In the genomic region with DNA sequence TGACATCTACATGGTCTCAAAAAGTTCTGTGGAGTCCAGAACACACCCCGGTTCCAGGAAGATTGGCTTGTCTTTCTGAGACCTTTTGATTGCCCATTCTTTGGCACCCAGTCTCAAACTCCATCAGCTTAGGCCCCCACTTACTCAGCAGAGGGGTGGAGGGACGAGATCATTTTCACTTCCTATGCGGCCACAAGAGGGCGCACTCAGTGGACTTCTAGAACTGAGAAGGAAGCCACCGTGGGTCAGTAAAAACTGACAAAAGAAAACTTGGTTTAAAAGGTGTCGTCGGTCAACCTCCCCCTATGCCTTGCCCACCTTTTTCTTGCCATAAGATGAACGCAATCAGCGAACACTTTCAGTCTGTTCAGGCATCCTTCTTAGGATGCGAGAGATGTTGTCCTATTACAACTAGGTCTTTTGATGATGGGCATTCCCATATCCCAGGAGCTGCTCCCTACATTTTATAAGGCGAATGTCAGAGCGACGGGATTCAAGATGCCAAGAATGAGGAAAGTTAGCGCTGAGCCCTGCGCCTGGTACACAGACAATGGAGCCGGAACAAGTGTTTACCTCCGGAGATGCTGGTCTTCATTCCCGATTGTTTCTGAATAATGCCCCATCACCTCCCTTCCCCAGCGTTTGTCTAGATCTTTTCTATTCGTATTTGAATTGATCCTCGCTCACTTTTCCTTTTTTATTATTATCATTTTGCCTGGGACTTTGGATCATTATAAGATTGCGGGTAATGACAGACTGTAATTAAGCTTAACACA, we compare ENCODE assay signal across 8 mouse cellular contexts. TPM values are rescaled to one million over a fixed set of nuclear protein-coding genes. Genes with fewer than 3 reads are reported as not detected.
DNase-seq lines count a peak whose midpoint lies in the region; ATAC-seq lines count a peak whose summit lies in the region.

No protein-coding gene starts in this region.

- ATAC-seq in hindbrain, embryonic 16.5 days, result peak; percentile 71
- no peak for ATAC-seq in erythroblast, adult 5-6 weeks (replicated peaks; ENCODE audit: low FRiP score, poor library complexity, severe bottlenecking)

- WGBS in hindbrain, embryonic 16.5 days, result 20% methylated on average over 22 of the region's 22 CpGs

- peak overlapping the region; percentile 71 for H3K4me2 ChIP-seq in hindbrain, embryonic 16.5 days (ENCODE audit: low read length)

- H3K36me3 ChIP-seq in hindbrain, embryonic 16.5 days (ENCODE audit: control insufficient read depth, insufficient read depth, low read length), result no peaks in the 10 kb centered on the region

- H3K9ac ChIP-seq in hindbrain, embryonic 16.5 days (ENCODE audit: low read depth, low read length), result peak overlapping the region; percentile 66

- H3K4me3 ChIP-seq in hindbrain, embryonic 16.5 days (ENCODE audit: low read length), result peak overlapping the region; percentile 38

- H3K27me3 ChIP-seq in hindbrain, embryonic 16.5 days (replicated peaks; ENCODE audit: control insufficient read depth, insufficient read depth, low read length), result no peaks in the 10 kb centered on the region

- no peak overlapping the region for H3K27ac ChIP-seq in hindbrain, embryonic 16.5 days (ENCODE audit: low read depth, low read length)

- peak; percentile 27 for DNase-seq in adipocyte (ENCODE audit: low spot score)
- peak; percentile 88 to 92 for DNase-seq in cerebellum, postnatal 14 days
- DNase-seq in frontal cortex, postnatal 36 days (ENCODE audit: low spot score in 2 of 2), result peak; percentile 72 to 75
- DNase-seq in left cerebral cortex, adult 11 months (ENCODE audit: low spot score), result peak; percentile 46
- peak; percentile 58 to 69 for DNase-seq in lung, postnatal 4 days
- DNase-seq in right cerebral cortex, postnatal 25 days, result peak; percentile 68

- peaks cover 6% of the 10 kb centered on the region; the same call in 1 of the 2 replicates for H3K4me1 ChIP-seq in hindbrain, embryonic 16.5 days (ENCODE audit: control insufficient read depth, insufficient read depth, low read depth, low read length)

- no peaks in the 10 kb centered on the region for H3K9me3 ChIP-seq in hindbrain, embryonic 16.5 days (ENCODE audit: control insufficient read depth, low read length)

RNA-seq across cellular contexts. Expression of gene Ccdc149, which starts 44.1 kb away (rescaled TPM):
- polyA plus RNA-seq in hindbrain, embryonic 16.5 days (2015; fragmentation: Nextera tagmentation; extraction: Ambion mirVana), result 15.0 and 15.4 TPM in 2 replicates
- 0.42 and 2.5 TPM in 2 replicates for total RNA-seq in erythroblast, adult 5-6 weeks (2015; ENCODE audit: low replicate concordance)
- 0.14 and 0.26 TPM in 2 replicates for total RNA-seq in erythroblast, adult 5-6 weeks (2017; ENCODE audit: low replicate concordance)

RNA-seq across cellular contexts. Expression of gene Lgi2, which starts 50.8 kb away (rescaled TPM):
- polyA plus RNA-seq in hindbrain, embryonic 16.5 days (2015; fragmentation: Nextera tagmentation; extraction: Ambion mirVana), result 5.1 and 5.9 TPM in 2 replicates
- total RNA-seq in erythroblast, adult 5-6 weeks (2015; ENCODE audit: low replicate concordance), result not detected in 2 replicates
- total RNA-seq in erythroblast, adult 5-6 weeks (2017; ENCODE audit: low replicate concordance), result not detected in 2 replicates

Comparison
In these comparisons a context has a peak if more than half of its experiments do, and no peak if none do; other contexts are left out.
1. DNase-seq: peak in every context shown above with its lines; median percentile 90 in cerebellum, postnatal 14 days; 74 in frontal cortex, postnatal 36 days; 68 in right cerebral cortex, postnatal 25 days; 64 in lung, postnatal 4 days; 46 in left cerebral cortex, adult 11 months; 27 in adipocyte.